Mouse (Mus musculus) hindbrain, embryonic 13.5 days (tissue): ENCODE measurements at regions not wholly inside any gene's neighbourhood (a gene's known extent, or its start where the extent isn't known, plus 50 kb on each side); places are given as distances from the start of the nearest gene placed in this dataset.
A peak's percentile ranks its signal among the peaks of the same experiment; 100 is the strongest.

Experiments
- ATAC-seq: fragments of 200-750 bp; cut with Nextera tagmentation; 2 replicates; pipeline ENCODE4 v1.8.0; 2017; ENCODE audit warnings: moderate TSS enrichment; ENCODE audit not compliant: low FRiP score
- H3K27ac ChIP-seq: fragments of 300-500 bp; sonication (generic); 2 replicates; pipeline ENCODE4 v1.5.1; 2015; ENCODE audit warnings: inconsistent platforms, mild to moderate bottlenecking, moderate library complexity
- H3K27me3 ChIP-seq: fragments of 300-500 bp; sonication (generic); 2 replicates; pipeline ENCODE4 v1.6.1; 2015; ENCODE audit warnings: mild to moderate bottlenecking, inconsistent platforms
- H3K36me3 ChIP-seq: fragments of 300-500 bp; sonication (generic); 2 replicates; pipeline ENCODE4 v1.6.1; 2015; ENCODE audit warnings: mild to moderate bottlenecking, inconsistent platforms
- H3K4me1 ChIP-seq: fragments of 300-500 bp; sonication (generic); replicated peaks from 2 replicates; pipeline ENCODE4 v1.6.1; 2015; ENCODE audit warnings: inconsistent platforms
- H3K4me2 ChIP-seq: fragments of 300-500 bp; sonication (generic); 2 replicates; pipeline ENCODE4 v1.6.1; 2015; ENCODE audit warnings: inconsistent platforms, mild to moderate bottlenecking, moderate library complexity
- H3K4me3 ChIP-seq: fragments of 300-500 bp; sonication (generic); 2 replicates; pipeline ENCODE4 v1.5.1; 2015; ENCODE audit warnings: mild to moderate bottlenecking, inconsistent platforms
- H3K9ac ChIP-seq: fragments of 300-500 bp; sonication (generic); 2 replicates; pipeline ENCODE4 v1.6.1; 2015; ENCODE audit warnings: mild to moderate bottlenecking, inconsistent platforms
- H3K9me3 ChIP-seq: fragments of 300-500 bp; sonication (generic); 2 replicates; pipeline ENCODE4 v1.6.1; 2016; ENCODE audit warnings: inconsistent platforms
- WGBS: fragments of 180-500 bp; shearing (Covaris S2); methylation state at CpG from one replicate; pipeline ENCODE4 v1.1.7; 2015; 5-methylcytosine and 5-hydroxymethylcytosine counted together

GRCm38 (mm10) chr9:61789066-61789897 is 125.1 kb downstream of the Rplp1 start:
- no peak for ATAC-seq
- WGBS, result 82% methylated on average over 8 of the region's 8 CpGs

GRCm38 (mm10) chr9:61781469-61781868 is 132.9 kb downstream of the Rplp1 start:
- 90% methylated on average over 8 of the region's 8 CpGs for WGBS
- H3K4me2 ChIP-seq, result no peak overlapping the region
- H3K36me3 ChIP-seq, result no peaks in the 10 kb centered on the region
- no peak overlapping the region for H3K27ac ChIP-seq
- H3K27me3 ChIP-seq, result no peaks in the 10 kb centered on the region
- no peak overlapping the region for H3K9ac ChIP-seq
- H3K4me1 ChIP-seq, result no peaks in the 10 kb centered on the region
- ATAC-seq, result no peak
- no peaks in the 10 kb centered on the region for H3K9me3 ChIP-seq
- H3K4me3 ChIP-seq, result no peak overlapping the region

More at GRCm38 (mm10) chr9:61789066-61789897, 125.1 kb downstream of the Rplp1 start:
- no peak overlapping the region for H3K4me3 ChIP-seq
- H3K4me2 ChIP-seq, result no peak overlapping the region
- H3K9me3 ChIP-seq, result peaks cover 6% of the 10 kb centered on the region; the same call in 1 of the 2 replicates
- no peak overlapping the region for H3K27ac ChIP-seq
- no peak overlapping the region for H3K9ac ChIP-seq
- H3K4me1 ChIP-seq, result no peaks in the 10 kb centered on the region
- no peaks in the 10 kb centered on the region for H3K36me3 ChIP-seq
- H3K27me3 ChIP-seq, result no peaks in the 10 kb centered on the region

- no peak overlapping the region for H3K27ac ChIP-seq
- H3K4me2 ChIP-seq, result no peak overlapping the region
- no peaks in the 10 kb centered on the region for H3K27me3 ChIP-seq
- no peak for ATAC-seq
- H3K4me3 ChIP-seq, result no peak overlapping the region
- H3K9ac ChIP-seq, result no peak overlapping the region
- no peaks in the 10 kb centered on the region for H3K9me3 ChIP-seq
- 88% methylated on average over 9 of the region's 9 CpGs for WGBS
- H3K36me3 ChIP-seq, result no peaks in the 10 kb centered on the region
- H3K4me1 ChIP-seq, result no peaks in the 10 kb centered on the region
These were observed 134.0 kb downstream of the Rplp1 start for GRCm38 (mm10) chr9:61780186-61780939.

GRCm38 (mm10) chr9:61779165-61779564 is 135.2 kb downstream of the Rplp1 start:
- no peak for ATAC-seq
- no peaks in the 10 kb centered on the region for H3K27me3 ChIP-seq
- H3K27ac ChIP-seq, result no peak overlapping the region
- H3K4me2 ChIP-seq, result no peak overlapping the region
- no peaks in the 10 kb centered on the region for H3K9me3 ChIP-seq
- no peak overlapping the region for H3K4me3 ChIP-seq
- H3K9ac ChIP-seq, result no peak overlapping the region
- no peaks in the 10 kb centered on the region for H3K36me3 ChIP-seq
- no peaks in the 10 kb centered on the region for H3K4me1 ChIP-seq

- no peak for ATAC-seq
- no peak overlapping the region for H3K9ac ChIP-seq
- H3K36me3 ChIP-seq, result no peaks in the 10 kb centered on the region
- WGBS, result 87% methylated on average over 2 of the region's 2 CpGs
- H3K4me2 ChIP-seq, result no peak overlapping the region
- H3K4me3 ChIP-seq, result no peak overlapping the region
- H3K4me1 ChIP-seq, result no peaks in the 10 kb centered on the region
- H3K27ac ChIP-seq, result no peak overlapping the region
- H3K27me3 ChIP-seq, result no peaks in the 10 kb centered on the region
- no peaks in the 10 kb centered on the region for H3K9me3 ChIP-seq
These were observed 137.9 kb downstream of the Rplp1 start for GRCm38 (mm10) chr9:61776446-61776845.

DNA sequence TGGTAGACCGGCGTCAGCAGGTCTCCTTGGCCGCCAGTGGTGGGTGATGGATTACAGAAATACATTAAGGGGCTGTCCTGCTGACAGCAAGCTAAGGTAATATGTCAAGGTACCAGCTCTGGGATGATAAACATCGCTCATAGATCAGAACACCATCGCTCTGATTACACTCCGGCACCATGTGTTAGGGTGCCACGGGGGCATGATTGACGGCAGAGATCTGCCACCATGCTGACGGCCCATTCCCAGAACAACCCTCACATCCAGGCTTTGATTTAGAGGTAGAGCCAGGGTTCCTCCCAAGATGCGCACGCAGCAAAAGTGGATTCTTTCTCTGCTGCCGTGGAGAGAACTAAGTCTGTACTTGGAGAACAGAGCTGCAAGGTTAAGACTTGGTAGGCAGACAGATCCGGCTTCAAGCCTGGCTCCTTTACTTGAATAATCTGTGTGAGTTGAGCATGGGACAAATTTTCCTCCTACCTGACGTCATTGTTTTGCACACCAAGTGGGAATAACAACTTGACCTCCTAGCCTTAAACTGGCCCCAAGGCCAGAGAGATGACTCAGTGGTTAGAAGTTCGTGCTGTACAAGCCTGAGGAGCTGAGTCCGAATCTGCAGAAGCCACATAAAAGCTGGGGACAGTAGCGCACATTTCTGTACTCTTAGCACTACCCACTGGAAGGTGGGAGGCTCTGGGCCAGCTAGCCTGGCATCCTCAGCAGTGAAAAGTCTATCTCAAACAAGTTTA is 144.0 kb downstream of the Rplp1 start:
- ATAC-seq, result no peak
- Histone ChIP-seq H3K9me3 (no peaks in the 10 kb centered on the region), H3K4me2 (no peak overlapping the region), H3K36me3 (no peaks in the 10 kb centered on the region), H3K4me1 (no peaks in the 10 kb centered on the region; the same call in 1 of the 2 replicates), H3K27me3 (no peaks in the 10 kb centered on the region), H3K27ac (no peak overlapping the region), H3K9ac (no peak overlapping the region), H3K4me3 (no peak overlapping the region)
- WGBS, result 74% methylated on average over 17 of the region's 17 CpGs

- Histone ChIP-seq H3K4me2 (no peak overlapping the region), H3K9me3 (no peaks in the 10 kb centered on the region), H3K9ac (no peak overlapping the region), H3K27ac (no peak overlapping the region), H3K4me3 (no peak overlapping the region), H3K4me1 (no peaks in the 10 kb centered on the region; the same call in 1 of the 2 replicates), H3K36me3 (no peaks in the 10 kb centered on the region), H3K27me3 (0 out of 2 replicates have a peak, but pooled peaks cover 5% of the 10 kb centered on the region)
- ATAC-seq, result no peak
- WGBS, result 73% methylated on average over 6 of the region's 6 CpGs
These were observed 148.2 kb downstream of the Rplp1 start for GRCm38 (mm10) chr9:61766187-61766586.

DNA sequence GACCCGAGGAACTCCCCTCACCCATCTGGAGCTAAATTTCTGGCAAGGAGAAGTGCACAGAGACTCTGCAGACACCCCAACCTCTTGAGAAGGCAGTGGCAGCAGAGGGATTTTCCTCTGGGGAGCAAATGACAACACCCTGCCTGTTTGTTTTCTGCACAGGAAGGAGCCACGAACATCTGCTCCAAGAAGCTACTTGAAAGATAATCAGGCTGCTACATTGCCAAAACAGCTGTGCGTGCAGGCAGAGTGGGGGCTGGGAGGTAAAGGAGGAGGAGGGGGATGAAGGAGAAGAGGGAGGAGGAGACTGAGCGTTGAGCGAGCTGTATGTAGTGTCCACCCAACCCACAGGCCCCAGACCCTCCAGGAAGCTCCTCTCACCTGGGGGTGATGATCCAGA is 149.0 kb downstream of the Rplp1 start:
- no peak overlapping the region for H3K4me3 ChIP-seq
- ATAC-seq, result no peak
- WGBS, result 39% methylated on average over 5 of the region's 5 CpGs

GRCm38 (mm10) chr9:61757806-61758205 is 156.5 kb downstream of the Rplp1 start:
- H3K9ac ChIP-seq, result no peak overlapping the region
- ATAC-seq, result no peak
- H3K4me2 ChIP-seq, result no peak overlapping the region
- H3K27ac ChIP-seq, result peak overlapping the region; percentile 86
- 87% methylated on average over 3 of the region's 3 CpGs for WGBS
- H3K27me3 ChIP-seq, result peaks cover 15% of the 10 kb centered on the region; the same call in 1 of the 2 replicates
- H3K9me3 ChIP-seq, result no peaks in the 10 kb centered on the region
- no peaks in the 10 kb centered on the region for H3K36me3 ChIP-seq
- H3K4me3 ChIP-seq, result no peak overlapping the region
- H3K4me1 ChIP-seq, result peaks cover 51% of the 10 kb centered on the region

More for the DNA sequence above, 149.0 kb downstream of the Rplp1 start:
- H3K27me3 ChIP-seq, result 0 out of 2 replicates have a peak, but pooled peaks cover 5% of the 10 kb centered on the region
- no peak overlapping the region for H3K27ac ChIP-seq
- peaks cover 3% of the 10 kb centered on the region for H3K4me1 ChIP-seq
- H3K36me3 ChIP-seq, result no peaks in the 10 kb centered on the region
- no peaks in the 10 kb centered on the region for H3K9me3 ChIP-seq
- no peak overlapping the region for H3K9ac ChIP-seq
- H3K4me2 ChIP-seq, result no peak overlapping the region

GRCm38 (mm10) chr9:61756801-61757342 is 157.5 kb downstream of the Rplp1 start:
- peak overlapping the region; percentile 86 for H3K27ac ChIP-seq
- H3K4me3 ChIP-seq, result no peak overlapping the region
- ATAC-seq, result peak; percentile 76
- no peaks in the 10 kb centered on the region for H3K9me3 ChIP-seq
- peaks cover 10% of the 10 kb centered on the region; the same call in 1 of the 2 replicates for H3K27me3 ChIP-seq
- 40% methylated on average over 24 of the region's 24 CpGs for WGBS
- H3K36me3 ChIP-seq, result no peaks in the 10 kb centered on the region
- H3K9ac ChIP-seq, result no peak overlapping the region; the same call in 1 of the 2 replicates
- peak overlapping the region; percentile 32; the same call in 1 of the 2 replicates for H3K4me2 ChIP-seq
- peaks cover 51% of the 10 kb centered on the region for H3K4me1 ChIP-seq

GRCm38 (mm10) chr9:61756224-61756800 is 158.0 kb downstream of the Rplp1 start:
- 53% methylated on average over 15 of the region's 15 CpGs for WGBS
- no peak overlapping the region for H3K9ac ChIP-seq
- peak; percentile 18 for ATAC-seq

More at GRCm38 (mm10) chr9:61756224-61756800, 158.0 kb downstream of the Rplp1 start:
- Histone ChIP-seq H3K36me3 (no peaks in the 10 kb centered on the region), H3K27me3 (peaks cover 10% of the 10 kb centered on the region; the same call in 1 of the 2 replicates), H3K4me3 (no peak overlapping the region), H3K9me3 (no peaks in the 10 kb centered on the region), H3K4me2 (0 out of 2 replicates have a peak overlapping the region, but pooled peaks have one; percentile 32), H3K27ac (peak overlapping the region; percentile 86), H3K4me1 (peaks cover 51% of the 10 kb centered on the region)
